Mouse (Mus musculus) megakaryocyte, embryonic 14.5 days (primary cell): ENCODE results near the gene Psmb8.

Experiments used
- FLI1 ChIP-seq: IDR thresholded peaks from 2 replicates; pipeline ENCODE4 v1.6.1; 2012; ENCODE audit warnings: low read length, inconsistent platforms, mixed read lengths
- GATA1 ChIP-seq: IDR thresholded peaks from 3 replicates; pipeline ENCODE4 v1.6.1; 2012; ENCODE audit warnings: mixed read lengths, low read length, inconsistent platforms, borderline replicate concordance

GRCm38 (mm10) chr17:34203444-34203843, 5.9 kb downstream of the Psmb8 start, which contains the start of gene Tap2:
- no peak for TF ChIP-seq GATA1
- no peak for TF ChIP-seq FLI1
